Mouse (Mus musculus) embryonic facial prominence, embryonic 11.5 days (tissue): ENCODE results near the gene Prr7. TPM values are rescaled to one million over a fixed set of nuclear protein-coding genes. Genes with fewer than 3 reads are reported as not detected.
A peak's percentile ranks its signal among the peaks of the same experiment; 100 is the strongest.

Source experiments
- ATAC-seq: fragments of 200-750 bp; cut with Nextera tagmentation; replicated peaks from 2 replicates; pipeline ENCODE4 v1.8.0; 2017; ENCODE audit warnings: low read depth; ENCODE audit not compliant: insufficient number of reproducible peaks, low FRiP score, low TSS enrichment
- DNase-seq: peaks from one replicate; pipeline ENCODE4 v3.0.0-alpha.2; 2015; ENCODE audit warnings: low spot score
- H3K27ac ChIP-seq: fragments of 300-500 bp; sonication (generic); replicated peaks from 2 replicates; pipeline ENCODE4 v1.5.1; 2014; ENCODE audit warnings: mild to moderate bottlenecking, low read depth, low read length, control low read depth
- H3K27me3 ChIP-seq: fragments of 300-500 bp; sonication (generic); 2 replicates; pipeline ENCODE4 v1.6.1; 2014; ENCODE audit warnings: mild to moderate bottlenecking, low read length, moderate library complexity, mixed read lengths; ENCODE audit not compliant: control insufficient read depth, insufficient read depth
- H3K36me3 ChIP-seq: fragments of 300-500 bp; sonication (generic); replicated peaks from 2 replicates; pipeline ENCODE4 v1.6.1; 2014; ENCODE audit warnings: low read depth, mild to moderate bottlenecking, low read length, moderate library complexity, mixed read lengths; ENCODE audit not compliant: control insufficient read depth, insufficient read depth
- H3K4me1 ChIP-seq: fragments of 300-500 bp; sonication (generic); 2 replicates; pipeline ENCODE4 v1.6.1; 2014; ENCODE audit warnings: low read length, mixed read lengths; ENCODE audit not compliant: control insufficient read depth, insufficient read depth
- H3K4me2 ChIP-seq: fragments of 300-500 bp; sonication (generic); 2 replicates; pipeline ENCODE4 v1.6.1; 2014; ENCODE audit warnings: low read depth, mild to moderate bottlenecking, control low read depth, low read length, moderate library complexity
- H3K4me3 ChIP-seq: fragments of 300-500 bp; sonication (generic); 2 replicates; pipeline ENCODE4 v1.5.1; 2014; ENCODE audit warnings: low read depth, low read length, control low read depth
- H3K9ac ChIP-seq: fragments of 300-500 bp; sonication (generic); replicated peaks from 2 replicates; pipeline ENCODE4 v1.6.1; 2014; ENCODE audit warnings: mild to moderate bottlenecking, control low read depth, low read length
- H3K9me3 ChIP-seq: fragments of 300-500 bp; sonication (generic); replicated peaks from 2 replicates; pipeline ENCODE4 v1.6.1; 2016; ENCODE audit warnings: mild to moderate bottlenecking, low read length, inconsistent platforms, mixed read lengths; ENCODE audit not compliant: control insufficient read depth
- WGBS: fragments of 180-500 bp; shearing (Covaris S2); extraction: QIAGEN DNeasy Blood & Tissue Kit; methylation state at CpG from one replicate; pipeline ENCODE4 v1.1.7; 2014; 5-methylcytosine and 5-hydroxymethylcytosine counted together
- polyA plus RNA-seq: library from polyadenylated mRNA; unstranded; fragments of >200 nt; fragmentation: Nextera tagmentation; extraction: Ambion mirVana; gene quantifications from 2 replicates; pipeline ENCODE4 v1.2.1, GENCODE M21; 2014

Gene Prr7
- polyA plus RNA-seq, 1 experiment from 2014 or later: 1.7 TPM

- peak overlapping the region; percentile 87 for H3K4me3 ChIP-seq
- ATAC-seq (peak; percentile 7; the same call in 1 of the 2 replicates), DNase-seq (peak; percentile 70)
- peaks cover 10% of the 10 kb centered on the region for H3K4me1 ChIP-seq
- H3K27ac ChIP-seq: peak overlapping the region; percentile 94
- under 1% methylated on average over 55 of the region's 66 CpGs for WGBS
- H3K9me3 ChIP-seq: no peaks in the 10 kb centered on the region
- peak overlapping the region; percentile 79 for H3K4me2 ChIP-seq
- peak overlapping the region; percentile 96 for H3K9ac ChIP-seq
- no peaks in the 10 kb centered on the region for H3K27me3 ChIP-seq
- no peaks in the 10 kb centered on the region; the same call in 1 of the 2 replicates for H3K36me3 ChIP-seq
These were observed 18.5 kb upstream of the Prr7 start for GRCm38 (mm10) chr13:55445361-55446091.

GRCm38 (mm10) chr13:55446483-55447105 is 17.5 kb upstream of the Prr7 start:
- H3K9ac ChIP-seq: peak overlapping the region; percentile 96
- DNase-seq: no peak
- H3K4me2 ChIP-seq: peak overlapping the region; percentile 79
- WGBS: 82% methylated on average over 6 of the region's 6 CpGs
- H3K36me3 ChIP-seq: peaks cover 5% of the 10 kb centered on the region
- H3K4me3 ChIP-seq: peak overlapping the region; percentile 87
- ATAC-seq: no peak
- H3K4me1 ChIP-seq: peaks cover 10% of the 10 kb centered on the region
- no peaks in the 10 kb centered on the region for H3K27me3 ChIP-seq
- no peak overlapping the region for H3K27ac ChIP-seq
- H3K9me3 ChIP-seq: no peaks in the 10 kb centered on the region

GRCm38 (mm10) chr13:55447543-55447943 is 16.5 kb upstream of the Prr7 start:
- ATAC-seq: no peak

GRCm38 (mm10) chr13:55448131-55448530 is 15.9 kb upstream of the Prr7 start:
- H3K36me3 ChIP-seq: peaks cover 9% of the 10 kb centered on the region
- 90% methylated on average over 5 of the region's 5 CpGs for WGBS
- DNase-seq: no peak
- no peak overlapping the region for H3K27ac ChIP-seq
- H3K4me3 ChIP-seq: no peak overlapping the region
- H3K4me2 ChIP-seq: no peak overlapping the region
- no peaks in the 10 kb centered on the region for H3K27me3 ChIP-seq
- no peak for ATAC-seq
- H3K9me3 ChIP-seq: no peaks in the 10 kb centered on the region
- H3K4me1 ChIP-seq: peaks cover 10% of the 10 kb centered on the region
- H3K9ac ChIP-seq: no peak overlapping the region

More at GRCm38 (mm10) chr13:55447543-55447943, 16.5 kb upstream of the Prr7 start:
- no peaks in the 10 kb centered on the region for H3K9me3 ChIP-seq
- H3K27ac ChIP-seq: no peak overlapping the region
- H3K4me1 ChIP-seq: peaks cover 10% of the 10 kb centered on the region
- peak overlapping the region; percentile 7; the same call in 1 of the 2 replicates for H3K4me2 ChIP-seq
- H3K9ac ChIP-seq: 0 out of 2 replicates have a peak overlapping the region, but pooled peaks have one; percentile 28
- WGBS: 57% methylated on average over 3 of the region's 3 CpGs
- H3K27me3 ChIP-seq: no peaks in the 10 kb centered on the region
- H3K36me3 ChIP-seq: peaks cover 9% of the 10 kb centered on the region
- no peak overlapping the region for H3K4me3 ChIP-seq
- no peak for DNase-seq

GRCm38 (mm10) chr13:55449205-55449604 is 14.9 kb upstream of the Prr7 start:
- Histone ChIP-seq H3K4me2 (no peak overlapping the region), H3K9ac (no peak overlapping the region)

GRCm38 (mm10) chr13:55449679-55450441 is 14.2 kb upstream of the Prr7 start:
- WGBS: 88% methylated on average over 16 of the region's 17 CpGs
- H3K27me3 ChIP-seq: no peaks in the 10 kb centered on the region
- H3K9me3 ChIP-seq: no peaks in the 10 kb centered on the region
- peaks cover 14% of the 10 kb centered on the region for H3K36me3 ChIP-seq
- DNase-seq (no peak), ATAC-seq (no peak)
- no peak overlapping the region for H3K9ac ChIP-seq
- H3K4me1 ChIP-seq: peaks cover 10% of the 10 kb centered on the region
- no peak overlapping the region for H3K4me3 ChIP-seq
- no peak overlapping the region for H3K27ac ChIP-seq
- H3K4me2 ChIP-seq: no peak overlapping the region

More at GRCm38 (mm10) chr13:55449205-55449604, 14.9 kb upstream of the Prr7 start:
- WGBS: 96% methylated on average over 9 of the region's 9 CpGs
- H3K9me3 ChIP-seq: no peaks in the 10 kb centered on the region
- H3K4me1 ChIP-seq: peaks cover 10% of the 10 kb centered on the region
- H3K27me3 ChIP-seq: no peaks in the 10 kb centered on the region
- peaks cover 13% of the 10 kb centered on the region for H3K36me3 ChIP-seq
- ATAC-seq (no peak), DNase-seq (no peak)
- H3K4me3 ChIP-seq: no peak overlapping the region
- no peak overlapping the region for H3K27ac ChIP-seq

- DNase-seq (no peak), ATAC-seq (no peak)
- no peak overlapping the region for H3K27ac ChIP-seq
- H3K4me1 ChIP-seq: peaks cover 10% of the 10 kb centered on the region
- no peak overlapping the region for H3K9ac ChIP-seq
- no peak overlapping the region for H3K4me3 ChIP-seq
- no peak overlapping the region for H3K4me2 ChIP-seq
- peaks cover 14% of the 10 kb centered on the region for H3K36me3 ChIP-seq
- no peaks in the 10 kb centered on the region for H3K27me3 ChIP-seq
- no peaks in the 10 kb centered on the region for H3K9me3 ChIP-seq
- 92% methylated on average over 11 of the region's 11 CpGs for WGBS
These were observed 13.5 kb upstream of the Prr7 start for GRCm38 (mm10) chr13:55450511-55450980.
